Mouse (Mus musculus): Measurements from ENCODE around the gene Ppfia3.

DNA sequence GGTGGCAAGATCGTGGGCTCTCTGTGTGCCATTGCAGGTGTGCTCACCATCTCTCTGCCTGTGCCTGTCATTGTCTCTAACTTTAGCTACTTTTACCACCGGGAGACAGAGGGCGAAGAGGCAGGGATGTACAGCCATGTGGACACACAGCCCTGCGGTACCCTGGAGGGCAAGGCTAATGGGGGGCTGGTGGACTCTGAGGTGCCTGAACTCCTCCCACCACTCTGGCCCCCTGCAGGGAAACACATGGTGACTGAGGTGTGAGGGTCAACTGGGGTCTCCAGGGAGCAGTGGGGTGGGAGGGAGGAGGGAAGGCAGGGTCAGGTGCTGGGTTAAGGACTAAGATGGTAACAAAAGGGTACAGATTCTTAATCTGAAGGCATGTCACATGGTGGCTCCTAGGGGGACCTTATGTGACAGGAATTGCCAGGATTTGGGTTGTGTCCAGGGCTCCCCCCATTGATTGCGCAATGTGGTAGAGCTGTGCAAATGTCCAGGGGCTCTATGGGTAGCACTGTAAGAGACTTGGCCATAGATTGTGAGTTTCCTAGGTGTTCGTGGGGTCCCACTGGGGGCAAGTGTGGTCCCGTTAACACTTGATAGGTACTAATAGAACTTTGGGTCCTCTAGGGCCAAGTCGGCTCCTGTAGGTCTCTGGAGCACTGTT, 42.8 kb upstream of the Ppfia3 start:
- TF ChIP-seq GATA1 (IDR thresholded peaks at IDR 0.05; ENCODE audit: borderline replicate concordance, low read length), result no peak
- TF ChIP-seq FLI1 (IDR thresholded peaks at IDR 0.05; ENCODE audit: low read length), result no peak

Data from megakaryocyte, embryonic 14.5 days (primary cell).